Mouse (Mus musculus) ES-CJ7 (cell line): Measurements from ENCODE around the gene Gimap8.

ENCODE experiments used
- DNase-seq: peaks from one replicate; pipeline ENCODE4 v3.0.0; 2011; ENCODE audit warnings: low read depth, low spot score

Gimap8 gene

GRCm38 (mm10) chr6:48637811-48638500, 9.1 kb upstream of the Gimap8 start:
- no peak for DNase-seq

GRCm38 (mm10) chr6:48638553-48638952, 8.5 kb upstream of the Gimap8 start:
- no peak for DNase-seq

- DNase-seq: no peak
Measured at GRCm38 (mm10) chr6:48641391-48641790, 5.6 kb upstream of the Gimap8 start.

DNA sequence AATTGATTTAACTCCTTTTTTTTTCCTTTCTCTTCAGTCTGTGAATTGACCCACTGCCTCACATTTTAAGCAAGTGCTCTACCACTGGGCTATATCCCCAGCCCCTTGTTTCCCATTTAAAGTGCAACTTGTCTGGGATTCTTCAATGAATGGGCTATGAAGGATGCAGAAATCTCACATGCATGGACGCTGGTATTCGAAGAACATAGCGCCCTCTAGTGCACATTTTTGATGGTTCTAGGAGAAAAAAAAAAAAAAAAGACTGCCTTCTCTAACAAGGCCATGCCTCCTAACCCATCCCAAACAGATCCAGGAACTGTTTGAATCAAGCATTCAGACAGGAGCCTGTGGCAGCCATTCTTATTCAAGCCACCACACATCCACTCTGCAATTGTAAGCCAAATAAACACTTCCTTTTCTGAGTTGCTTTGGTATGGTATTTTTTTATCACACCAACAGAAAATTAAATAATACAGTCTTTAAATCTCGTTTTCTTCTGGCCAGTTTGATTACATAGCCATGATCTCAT, 4.2 kb upstream of the Gimap8 start:
- peak; percentile 88 for DNase-seq

GRCm38 (mm10) chr6:48645660-48646308, 1.2 kb upstream of the Gimap8 start:
- peak; percentile 78 for DNase-seq

DNA sequence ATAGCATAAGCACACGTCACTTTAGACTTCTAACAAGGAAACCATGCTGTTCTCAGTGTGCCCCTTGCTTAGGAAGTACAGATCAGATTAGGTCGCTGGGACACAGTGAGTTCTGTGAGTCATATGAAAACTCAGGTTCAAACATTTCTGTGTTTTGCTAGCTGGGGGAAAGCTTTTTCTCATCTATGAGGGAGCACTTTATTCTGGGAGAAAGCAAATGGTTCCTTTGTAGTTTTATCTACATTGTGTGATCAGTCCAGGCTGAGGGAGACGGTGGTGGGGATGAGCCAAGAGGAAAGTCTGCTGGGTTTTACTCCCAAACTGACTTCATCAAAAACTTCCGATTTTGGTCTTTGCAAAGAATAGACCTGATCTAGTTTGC, 734 bp upstream of the Gimap8 start:
- DNase-seq: no peak

DNA sequence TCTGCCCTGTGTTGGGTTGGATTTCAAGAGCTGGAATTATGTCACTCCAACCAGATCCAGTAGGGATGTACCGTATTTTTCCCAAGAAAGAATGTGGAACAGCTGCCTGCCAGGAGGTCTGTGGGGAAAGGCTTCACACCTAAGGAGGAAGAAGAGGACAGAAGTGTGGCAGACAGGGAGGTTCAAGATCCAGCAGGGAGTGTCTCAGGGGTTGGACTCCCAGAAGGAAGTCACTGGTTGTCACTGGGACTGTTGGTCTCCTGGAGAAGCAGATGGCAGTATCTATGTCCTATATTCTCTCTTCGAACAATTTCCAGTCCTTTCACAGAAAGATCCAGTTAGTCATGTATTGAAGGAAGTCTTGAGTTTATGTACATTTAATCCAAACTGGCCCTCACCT, 577 bp downstream of the Gimap8 start:
- no peak for DNase-seq

DNA sequence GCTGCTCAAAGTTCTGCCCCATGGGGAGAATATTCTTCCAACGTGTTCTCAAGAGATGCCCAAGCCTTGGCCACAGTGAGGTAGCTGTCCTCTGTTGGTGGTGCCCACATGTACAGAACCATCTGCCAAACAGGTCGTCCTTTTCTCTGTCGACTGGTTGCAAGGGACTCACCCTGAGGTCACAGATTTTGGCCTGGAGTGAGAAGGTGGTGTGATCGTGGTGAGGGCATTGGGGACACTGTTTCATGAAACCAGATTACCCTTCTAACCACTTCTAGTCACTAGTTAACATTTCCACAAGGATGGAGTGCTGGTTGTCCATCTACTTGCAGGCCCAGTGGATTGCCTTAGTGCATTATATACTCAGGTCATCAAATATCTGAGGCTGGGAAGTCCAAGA, 1.7 kb downstream of the Gimap8 start:
- no peak for DNase-seq

DNA sequence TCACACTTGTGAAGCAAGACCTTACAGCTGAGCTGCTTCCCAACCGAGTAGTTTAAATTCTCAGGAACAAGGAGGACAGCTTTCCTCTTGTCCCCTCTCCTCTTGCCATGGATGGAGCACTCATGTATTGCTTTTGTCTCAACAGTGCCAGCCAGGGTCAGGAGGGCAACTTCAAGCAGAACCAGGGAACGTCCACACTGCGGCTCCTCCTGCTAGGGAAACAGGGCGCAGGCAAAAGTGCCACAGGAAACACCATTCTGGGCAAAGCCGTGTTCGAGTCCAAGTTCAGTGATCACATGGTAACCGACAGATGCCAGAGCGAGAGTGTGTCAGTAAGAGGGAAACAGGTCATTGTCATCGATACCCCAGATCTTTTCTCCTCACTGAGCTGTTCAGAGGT, 3.0 kb downstream of the Gimap8 start:
- no peak for DNase-seq

DNA sequence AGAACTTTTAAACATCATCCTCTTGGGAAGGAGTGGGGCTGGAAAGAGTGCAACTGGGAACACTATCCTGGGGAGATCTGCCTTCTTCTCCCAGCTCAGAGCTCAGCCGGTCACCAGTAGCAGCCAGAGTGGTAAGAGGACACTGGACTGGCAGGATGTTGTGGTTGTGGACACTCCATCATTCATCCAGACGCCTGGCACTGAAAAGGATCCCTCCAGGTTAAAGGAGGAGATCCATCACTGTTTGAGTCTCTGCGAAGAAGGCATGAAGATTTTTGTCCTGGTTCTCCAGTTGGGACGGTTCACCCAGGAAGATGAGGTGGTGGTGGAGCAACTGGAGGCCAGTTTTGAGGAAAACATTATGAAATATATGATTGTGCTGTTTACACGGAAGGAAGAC, 11.7 kb downstream of the Gimap8 start:
- DNase-seq: no peak

DNA sequence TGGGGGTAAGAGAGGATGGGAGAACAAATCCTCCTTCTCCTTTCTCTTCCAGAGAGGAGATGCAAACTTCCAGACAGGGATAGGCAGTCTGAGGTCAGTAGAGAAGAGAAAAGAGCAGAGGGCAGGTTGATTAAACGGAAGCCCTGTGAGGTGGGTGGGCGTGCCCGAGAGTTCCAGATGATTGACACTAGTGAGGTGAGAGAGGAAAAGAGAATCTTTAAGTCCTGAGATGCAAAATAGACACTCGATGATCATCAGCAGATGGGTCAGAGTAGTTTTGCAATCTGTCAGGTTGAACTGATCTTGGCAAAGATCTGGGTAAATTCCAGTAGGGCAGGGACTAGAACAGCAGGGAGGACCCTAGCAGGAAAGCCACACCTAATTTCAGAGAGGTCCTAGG, 17.7 kb downstream of the Gimap8 start:
- no peak for DNase-seq

DNA sequence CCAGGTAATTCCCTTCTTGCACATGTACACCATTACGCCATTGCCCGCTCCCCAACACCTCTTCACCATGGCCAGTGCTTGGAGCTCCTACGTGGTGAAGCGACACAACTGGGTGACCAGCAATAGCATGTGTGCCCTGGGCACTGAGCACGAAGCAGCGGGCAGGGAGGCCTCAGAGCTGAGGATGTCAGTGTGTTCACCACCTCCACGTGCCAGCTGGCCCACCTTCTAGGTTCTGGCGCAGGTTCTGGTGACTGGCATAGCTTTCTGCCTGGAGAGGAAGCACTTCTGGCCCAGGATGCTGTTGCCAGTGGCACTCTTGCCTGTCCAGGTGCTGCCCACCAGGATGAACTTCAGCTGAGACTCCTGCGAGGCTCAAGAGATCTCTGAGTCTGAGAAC, 18.4 kb downstream of the Gimap8 start:
- DNase-seq: no peak

- DNase-seq: no peak
Measured at GRCm38 (mm10) chr6:48666159-48666586, 19.1 kb downstream of the Gimap8 start.

GRCm38 (mm10) chr6:48668022-48668421, 21.0 kb downstream of the Gimap8 start:
- no peak for DNase-seq

GRCm38 (mm10) chr6:48669446-48669969, 22.5 kb downstream of the Gimap8 start:
- DNase-seq: no peak

DNA sequence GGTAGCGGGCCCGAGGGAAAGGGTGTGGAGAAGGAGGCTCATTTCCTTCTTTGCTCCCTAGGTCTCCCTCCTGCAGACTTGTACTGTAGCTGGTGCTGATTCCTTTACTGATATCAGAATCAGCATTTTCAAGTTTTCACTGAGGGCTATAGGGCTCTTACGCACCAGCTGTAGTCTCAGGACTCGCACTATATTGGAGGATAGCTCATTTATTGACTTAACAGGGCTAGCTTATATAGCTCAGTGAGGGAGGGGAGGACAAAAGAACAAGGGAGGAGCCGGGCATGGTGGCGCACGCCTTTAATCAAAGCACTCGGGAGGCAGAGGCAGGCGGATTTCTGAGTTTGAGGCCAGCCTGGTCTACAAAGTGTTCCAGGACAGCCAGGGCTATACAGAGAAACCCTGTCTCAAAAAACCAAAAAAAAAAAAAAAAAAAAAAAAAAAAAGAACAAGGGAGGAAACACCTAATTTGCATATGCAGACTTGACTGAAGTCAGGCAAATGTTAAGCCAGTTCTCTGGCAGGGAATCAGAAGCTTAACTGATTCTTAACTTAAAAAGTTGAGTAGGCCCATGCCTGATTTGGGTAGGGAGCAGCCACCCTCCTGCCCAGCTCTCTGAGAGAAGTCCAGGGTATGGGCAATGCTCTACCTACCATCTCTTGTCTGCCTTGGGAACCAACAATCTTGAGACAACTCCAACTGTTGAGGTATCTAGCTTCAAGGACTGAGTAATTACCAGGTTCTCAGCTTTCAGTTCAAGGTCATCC, 27.4 kb downstream of the Gimap8 start:
- peak; percentile 17 for DNase-seq

DNA sequence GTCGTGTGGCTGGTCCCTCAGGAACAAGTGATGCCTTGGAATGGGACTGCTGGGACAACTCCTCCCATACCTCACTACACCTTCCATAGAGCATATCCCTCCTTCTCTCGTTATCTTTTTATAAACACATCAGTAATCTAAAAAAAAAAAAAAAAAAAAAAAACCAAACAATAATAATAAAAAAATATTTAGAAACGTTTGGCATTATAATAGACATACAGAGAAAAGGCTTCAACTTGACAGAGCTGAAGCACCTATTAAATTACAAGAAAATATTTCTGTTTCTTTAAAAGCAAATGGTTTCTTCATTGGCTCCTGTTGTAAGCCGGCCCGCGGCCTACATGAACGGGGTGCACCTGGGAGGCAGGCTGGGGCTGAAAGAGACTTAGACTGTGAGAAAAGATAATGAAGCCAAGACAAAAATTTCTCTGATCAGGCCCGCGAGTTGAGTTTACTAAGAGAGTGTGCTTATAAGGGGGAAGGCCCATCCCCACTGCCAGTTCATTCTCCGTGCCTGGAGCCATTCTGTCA, 28.4 kb downstream of the Gimap8 start:
- no peak for DNase-seq

DNA sequence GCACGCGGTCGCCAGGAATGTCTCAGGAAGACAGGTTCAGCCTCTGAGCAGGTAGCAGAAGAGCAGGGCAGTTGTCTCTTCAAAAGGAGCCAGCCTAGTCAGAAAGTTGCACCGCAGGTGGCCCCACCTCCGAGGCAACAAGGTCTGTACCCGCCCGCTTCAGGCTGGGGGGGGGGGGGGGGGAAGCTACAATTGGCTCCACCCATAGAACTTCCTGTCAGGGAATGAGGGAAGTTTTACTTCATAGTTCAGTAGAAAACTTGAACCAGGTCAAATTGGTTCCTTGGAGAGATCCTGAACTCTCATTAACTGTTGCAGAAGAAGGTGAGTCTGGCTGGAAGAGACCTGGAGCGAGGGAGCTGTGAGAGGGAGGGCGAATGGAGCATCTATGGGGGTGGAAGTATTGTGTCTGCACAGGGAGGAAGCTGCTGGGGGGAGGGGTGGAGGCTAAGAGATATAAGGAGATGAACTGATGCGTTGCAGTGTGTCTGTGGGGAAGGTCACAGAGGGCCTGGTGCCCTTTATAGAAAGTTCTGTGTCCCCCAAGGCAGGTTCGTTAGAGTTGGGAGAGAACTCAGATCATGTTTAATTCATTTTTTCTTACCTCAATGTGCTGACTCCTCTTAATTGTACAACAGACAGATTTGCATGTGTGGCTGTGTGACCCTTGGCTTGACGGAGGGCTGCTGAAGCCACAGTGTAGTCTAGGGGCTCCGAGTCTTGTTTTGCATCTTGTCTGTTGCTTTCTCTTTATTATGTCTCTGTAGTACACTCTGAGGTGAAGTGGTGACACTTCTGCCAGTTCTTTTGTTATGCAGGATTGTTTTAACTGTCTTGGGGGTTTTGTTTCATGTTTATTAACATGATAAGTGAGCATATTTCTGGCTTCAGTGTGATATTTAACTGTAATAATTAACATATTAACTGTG, 29.2 kb downstream of the Gimap8 start, which contains the start of gene Gimap9:
Gimap9 (plus strand) TSS at position 199 of the 929 bp plus-strand sequence.
- peak; percentile 78 for DNase-seq

- no peak for DNase-seq
Measured at GRCm38 (mm10) chr6:48676860-48677415, 29.9 kb downstream of the Gimap8 start.
